Mouse (Mus musculus) layer of hippocampus, adult 9-11 months (tissue): ENCODE results near the gene Coro7.
A peak's percentile ranks its signal among the peaks of the same experiment; 100 is the strongest.

Experiments
- DNase-seq: peaks from one replicate; pipeline ENCODE4 v3.0.0; 2022

The Coro7 gene

DNA sequence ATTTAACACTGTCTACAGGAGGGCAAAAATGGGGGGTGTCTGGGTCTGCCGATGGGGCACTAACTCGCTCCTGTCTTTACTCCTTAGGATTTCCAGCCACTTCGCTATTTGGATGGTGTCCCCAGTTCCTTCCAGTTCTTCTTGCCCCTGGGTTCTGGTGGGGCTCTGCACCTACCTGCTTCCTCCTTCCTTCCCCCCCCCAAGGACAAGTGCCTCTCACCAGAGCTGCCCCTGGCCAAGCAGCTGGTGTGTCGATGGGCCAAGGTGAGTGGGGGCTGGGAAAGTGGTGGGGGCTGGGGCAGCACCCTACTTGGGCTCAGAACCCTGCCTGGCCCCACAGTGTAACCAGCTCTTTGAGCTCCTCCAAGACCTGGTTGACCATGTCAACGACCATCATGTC is 68.4 kb downstream of the Coro7 start:
- no peak for DNase-seq

- DNase-seq, result no peak
These were observed 71.0 kb downstream of the Coro7 start for GRCm38 (mm10) chr16:4608532-4609059.

DNA sequence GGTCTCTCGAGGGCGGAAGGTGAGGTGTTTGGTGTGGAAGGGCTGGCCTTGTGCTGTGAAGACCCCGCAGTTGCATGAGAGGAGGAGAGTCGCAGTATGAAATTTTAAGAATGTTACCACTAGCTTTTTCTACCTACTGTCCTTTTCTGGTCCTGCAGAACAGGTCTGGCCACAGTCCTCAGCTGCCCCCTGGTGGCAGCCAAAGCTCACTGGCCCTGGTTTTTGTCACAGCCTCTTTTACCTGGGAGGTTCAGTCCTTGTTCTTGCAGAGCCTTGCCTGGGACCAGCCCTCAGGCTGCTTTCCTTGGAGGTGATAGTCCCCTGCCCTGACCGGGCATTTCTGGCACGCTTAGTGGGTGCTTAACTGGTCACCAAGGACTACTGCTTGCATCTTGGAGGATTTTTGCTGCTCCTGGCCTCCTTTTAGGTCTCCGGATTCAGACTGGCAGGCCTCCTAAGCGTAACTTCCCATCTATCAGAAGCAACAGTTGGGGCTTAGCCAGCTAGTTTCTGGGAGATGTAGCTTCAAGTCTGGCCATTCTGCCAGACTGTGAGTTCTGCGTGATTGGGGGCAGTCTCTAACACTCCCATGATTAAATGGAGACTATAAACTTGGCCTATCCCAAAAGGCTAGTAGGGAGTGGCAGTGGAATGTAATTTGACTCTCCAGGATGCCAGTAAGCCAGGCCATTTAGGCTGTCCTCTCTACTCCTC is 71.6 kb downstream of the Coro7 start:
- DNase-seq, result peak; percentile 74

- no peak for DNase-seq
These were observed 73.0 kb downstream of the Coro7 start for GRCm38 (mm10) chr16:4606431-4607084.

GRCm38 (mm10) chr16:4605514-4606131 is 74.0 kb downstream of the Coro7 start:
- no peak for DNase-seq

DNA sequence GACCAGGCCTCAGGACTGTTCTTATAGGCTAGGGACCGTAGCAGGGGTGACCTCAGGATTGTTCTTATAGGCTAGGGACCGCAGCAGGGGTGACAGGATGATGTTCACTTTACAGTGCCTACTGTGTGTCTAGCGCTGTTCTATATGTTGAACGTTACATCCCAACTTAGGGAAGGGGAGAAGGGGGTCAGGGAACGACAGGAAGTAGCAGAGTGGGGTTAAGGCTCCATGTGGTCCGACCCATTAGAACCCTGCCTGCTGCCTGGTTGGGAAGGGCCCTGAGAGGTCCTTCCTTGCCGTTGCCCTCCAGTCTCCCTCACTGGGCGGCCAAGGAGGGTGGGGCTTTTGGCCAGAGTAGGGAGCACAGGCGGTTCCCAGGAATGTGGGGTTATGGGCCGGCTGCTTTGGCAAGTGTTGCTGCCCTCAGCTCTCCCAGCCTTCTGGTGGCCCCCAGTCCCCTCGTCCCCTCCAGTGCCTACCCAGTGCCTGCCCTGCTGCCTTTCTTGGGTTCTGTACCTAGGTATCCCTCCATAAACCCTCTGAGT is 75.2 kb downstream of the Coro7 start:
- no peak for DNase-seq

DNA sequence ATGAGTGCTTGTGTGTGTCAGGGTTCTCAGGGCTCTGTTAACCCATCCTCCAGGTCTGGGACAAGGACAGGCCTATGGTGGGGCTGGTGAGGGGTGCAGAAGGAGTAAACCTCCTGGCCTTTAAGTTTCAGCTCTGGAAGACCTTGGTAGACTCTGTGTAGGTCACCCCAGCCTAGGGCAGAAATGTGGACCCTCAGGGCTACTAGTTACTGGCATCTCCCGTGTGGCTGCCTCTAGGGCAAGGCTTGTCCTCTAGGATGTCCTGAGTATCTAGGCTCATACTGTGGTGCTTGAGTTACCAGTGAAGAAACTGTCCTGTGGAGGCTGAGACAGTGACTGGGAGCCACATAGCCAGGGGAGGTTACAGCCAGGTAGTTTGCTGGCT is 76.1 kb downstream of the Coro7 start:
- no peak for DNase-seq

DNA sequence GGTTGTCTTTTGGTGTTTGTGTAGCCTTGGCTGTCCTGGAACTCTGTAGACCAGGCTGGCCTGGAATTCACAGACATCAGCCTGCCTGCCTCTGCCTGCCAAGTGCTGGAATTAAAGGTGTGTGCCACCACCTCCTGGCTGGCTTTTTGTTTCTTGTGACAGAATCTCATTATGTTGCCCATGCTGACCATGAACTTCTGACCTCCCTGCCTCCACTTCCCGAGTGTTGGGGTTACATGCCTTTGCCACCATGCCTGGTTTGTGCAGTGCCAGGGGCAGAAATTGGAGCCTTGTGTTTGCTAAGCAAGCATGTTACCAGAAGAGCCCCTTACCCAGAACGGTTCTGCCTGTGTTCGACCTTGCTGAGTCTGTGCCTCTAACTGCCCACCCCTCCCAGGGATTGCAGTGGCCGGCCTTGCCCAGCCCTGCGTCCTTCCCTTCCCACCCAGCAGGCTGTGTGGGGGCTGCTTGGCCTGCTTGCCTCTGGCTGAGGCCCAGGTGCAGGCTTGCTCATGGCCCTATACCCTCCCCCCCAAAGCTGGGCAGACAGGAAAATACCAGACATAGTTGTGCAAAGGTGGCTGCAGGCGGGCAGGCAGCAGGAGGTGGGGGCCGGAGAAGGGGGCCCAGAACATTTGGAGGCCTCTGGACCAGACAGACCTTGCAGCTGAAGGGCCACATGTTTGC is 76.7 kb downstream of the Coro7 start:
- no peak for DNase-seq

DNA sequence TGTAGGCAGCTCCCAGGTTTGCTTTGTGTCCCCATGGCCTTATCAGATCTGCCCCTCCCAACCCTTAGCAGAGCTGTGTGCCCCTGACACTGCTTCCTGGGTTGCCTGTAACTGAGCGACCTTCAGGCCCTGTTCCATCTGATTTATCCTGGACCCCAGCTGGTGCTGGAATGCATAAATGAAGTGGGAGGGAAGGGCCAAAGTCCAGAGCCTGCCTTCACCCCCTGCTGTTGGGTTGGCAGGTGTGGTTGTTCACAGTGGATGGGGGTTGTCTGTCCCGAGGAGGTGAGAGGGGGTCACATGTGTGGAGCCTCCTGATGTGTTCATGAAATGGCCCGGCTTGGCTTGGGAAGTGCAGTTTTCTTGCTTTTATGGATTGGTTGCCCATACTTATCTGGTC is 77.4 kb downstream of the Coro7 start:
- DNase-seq, result no peak

GRCm38 (mm10) chr16:4600701-4601310 is 78.8 kb downstream of the Coro7 start:
- DNase-seq, result no peak

DNA sequence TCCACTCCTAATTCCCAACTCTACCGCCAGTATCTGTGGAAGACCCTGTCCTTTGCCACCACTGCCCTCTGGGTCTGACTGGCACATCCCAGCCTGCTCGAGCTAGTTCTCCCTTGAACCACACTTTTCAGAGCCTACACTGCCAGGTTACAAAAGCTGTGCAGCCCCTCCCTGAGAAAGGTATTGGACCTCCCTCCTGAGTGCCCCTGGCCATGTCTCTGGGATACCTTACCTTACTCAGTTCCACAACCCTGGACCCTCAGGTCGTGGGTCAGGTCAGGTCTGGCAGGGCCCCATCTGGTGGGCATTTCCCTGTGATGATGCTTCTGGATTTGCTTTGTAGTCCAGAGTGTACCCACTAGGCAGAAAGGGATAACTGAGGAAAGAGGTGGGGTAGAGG is 80.0 kb downstream of the Coro7 start:
- no peak for DNase-seq

DNA sequence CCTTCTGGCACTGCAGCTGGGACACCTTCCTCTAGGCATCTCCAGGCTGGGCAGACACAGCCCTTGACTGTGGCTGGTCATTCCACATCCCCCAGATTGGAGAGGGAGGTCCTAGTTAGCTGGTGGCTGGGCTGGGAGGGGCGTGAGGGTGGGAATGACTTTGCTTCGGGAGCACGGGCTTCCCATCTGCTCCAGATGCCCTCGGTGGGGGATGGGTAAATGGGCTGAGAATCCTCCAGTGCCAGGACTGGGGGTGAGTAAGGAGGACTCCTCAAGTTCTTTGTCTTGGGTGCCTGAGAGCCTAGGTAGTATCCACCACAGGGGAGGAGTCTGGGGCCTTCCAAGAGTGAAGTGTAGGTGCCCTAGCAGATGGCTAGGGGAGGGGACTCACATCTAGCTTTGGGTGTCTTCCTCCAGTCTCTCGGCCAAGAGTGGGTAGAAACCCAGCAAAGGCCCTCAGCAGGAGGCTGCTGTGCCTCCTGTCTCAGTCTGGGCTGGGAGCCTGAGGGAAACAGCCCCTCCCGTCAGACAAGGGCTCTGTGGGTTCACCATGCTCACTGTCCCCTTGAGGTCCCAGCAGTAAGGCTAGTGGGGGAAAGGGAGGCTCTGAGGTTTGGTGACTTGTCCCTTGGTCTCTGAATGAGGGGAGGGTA is 80.6 kb downstream of the Coro7 start:
- DNase-seq, result no peak

- DNase-seq, result no peak
These were observed 81.5 kb downstream of the Coro7 start for GRCm38 (mm10) chr16:4598041-4598440.

- no peak for DNase-seq
These were observed 82.3 kb downstream of the Coro7 start for GRCm38 (mm10) chr16:4597296-4597695.

GRCm38 (mm10) chr16:4596836-4597235 is 82.7 kb downstream of the Coro7 start:
- DNase-seq, result no peak

- no peak for DNase-seq
These were observed 83.3 kb downstream of the Coro7 start for GRCm38 (mm10) chr16:4596141-4596728.

- no peak for DNase-seq
These were observed 84.0 kb downstream of the Coro7 start for GRCm38 (mm10) chr16:4595527-4595963.

DNA sequence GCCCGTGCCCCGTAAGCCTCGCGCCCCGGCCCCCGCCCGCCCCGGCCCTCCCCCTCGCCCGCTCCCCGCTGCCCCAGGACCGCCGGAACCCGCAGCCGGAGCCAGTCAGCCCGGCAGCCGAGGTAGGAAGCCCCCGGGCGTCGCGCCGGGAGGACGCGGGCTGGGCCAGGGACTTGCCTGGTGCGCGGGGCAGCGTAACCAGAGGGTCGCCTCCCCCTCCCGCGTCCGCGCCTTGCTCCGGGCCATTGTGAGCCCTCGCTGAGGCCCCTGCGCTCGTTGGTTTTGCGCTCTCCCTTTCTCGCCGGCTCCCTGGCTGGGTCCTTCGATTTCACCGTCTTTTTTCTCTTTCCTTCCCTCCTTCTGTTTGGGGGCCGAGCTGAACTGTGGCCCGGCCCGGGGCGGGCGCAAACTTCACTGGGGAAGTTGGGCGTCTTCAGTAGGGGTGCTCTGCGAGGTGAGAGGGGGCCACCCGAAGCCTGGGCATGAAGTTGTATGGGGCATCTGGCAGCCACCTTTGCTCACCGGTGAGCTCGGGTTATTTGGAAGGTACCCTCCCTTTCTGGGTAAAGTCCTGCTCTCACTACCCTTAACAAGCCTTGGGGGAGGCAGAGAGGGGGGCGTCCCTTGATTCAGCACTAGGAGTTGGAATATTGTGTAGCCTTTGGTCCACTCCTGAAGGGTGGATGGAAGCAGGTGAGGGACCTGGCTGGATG is 84.6 kb downstream of the Coro7 start:
- DNase-seq, result no peak

- no peak for DNase-seq
These were observed 85.4 kb downstream of the Coro7 start, which contains the start of gene Glis2 for GRCm38 (mm10) chr16:4593971-4594813. Glis2 (plus strand) TSS chr16:4594713.
